Mouse (Mus musculus) erythroblast, embryonic 14.5 days (primary cell): ENCODE measurements at regions not wholly inside any gene's neighbourhood (a gene's known extent, or its start where the extent isn't known, plus 50 kb on each side); places are given as distances from the start of the nearest gene placed in this dataset.

Source experiments
- GATA1 ChIP-seq: IDR thresholded peaks from 2 replicates; pipeline ENCODE4 v1.6.1; 2012; ENCODE audit warnings: low read length, inconsistent platforms, mixed read lengths
- TAL1 ChIP-seq: IDR thresholded peaks from 3 replicates; pipeline ENCODE4 v1.6.1; 2012; ENCODE audit warnings: low read length, inconsistent platforms, mixed read lengths

DNA sequence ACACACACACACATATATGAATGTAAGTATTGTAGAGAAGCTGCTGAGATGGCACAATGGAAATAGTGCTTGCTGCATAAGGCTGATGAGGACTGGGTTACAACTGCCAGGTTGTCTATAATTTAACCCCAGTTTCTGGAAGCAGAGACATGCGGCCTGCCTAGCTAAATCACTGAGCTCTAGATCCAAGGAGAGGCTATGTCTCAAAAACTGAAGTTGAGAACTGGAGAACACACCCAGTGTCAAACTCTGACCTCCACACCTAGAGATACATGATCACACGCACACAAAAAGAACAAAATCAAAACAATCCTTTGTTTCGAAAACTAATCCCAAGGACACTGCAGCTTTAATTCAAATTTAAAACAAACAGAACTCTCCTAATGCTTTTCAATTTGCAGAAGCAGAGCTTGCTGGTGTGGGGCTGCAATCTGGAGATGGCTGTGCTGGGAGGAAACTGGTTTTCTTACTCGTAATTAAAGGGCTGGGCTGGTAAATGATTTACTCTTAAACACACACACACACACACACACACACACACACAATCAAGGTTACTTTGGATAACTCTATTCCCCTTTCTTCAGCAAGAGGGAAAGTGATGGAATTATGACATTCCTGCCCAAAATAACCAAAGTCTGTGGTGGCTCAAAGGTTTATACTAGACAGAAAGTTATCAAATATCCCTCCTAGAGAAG, 299.3 kb upstream of the Cited2 start:
- TF ChIP-seq GATA1 (no peak), TAL1 (no peak)
